Mouse (Mus musculus) inflammation-experienced regulatory T-cells (primary cell): ENCODE data around the gene 4933403O08Rik. TPM values are rescaled to one million over a fixed set of nuclear protein-coding genes. Genes with fewer than 3 reads are reported as not detected.

Source experiments
- polyA plus RNA-seq, 2 experiments: library from polyadenylated mRNA; unstranded; fragments of 100-300 nt; shearing (Covaris generic); gene quantifications; one replicate each; pipeline ENCODE4 v1.2.1; 2017

Gene 4933403O08Rik
- polyA plus RNA-seq: not detected

DNA sequence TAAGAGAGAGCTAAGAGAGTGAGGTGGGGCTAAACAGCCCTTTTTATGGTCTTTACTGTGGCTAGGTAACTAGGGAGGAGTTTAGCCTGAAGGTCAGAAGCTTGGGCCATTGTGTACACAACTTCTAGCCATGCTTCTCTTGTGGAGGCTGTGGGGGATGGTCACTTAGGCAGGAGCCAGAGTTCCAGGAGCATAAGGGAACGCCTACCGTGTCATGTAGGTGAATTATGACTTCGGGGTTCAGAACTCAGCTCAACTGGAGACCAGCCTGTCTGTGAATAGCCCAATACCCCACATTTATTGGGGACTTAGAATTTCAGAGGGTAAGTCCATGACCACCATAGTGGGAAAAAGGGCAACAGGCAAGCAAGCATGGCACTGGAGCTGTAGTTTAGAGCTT is at the start of gene 4933403O08Rik:
TSS of gene 4933403O08Rik (plus strand) at position 301 of the 400 bp plus-strand sequence.

Other genes with a start within 250 kb of the 4933403O08Rik start
- gene Tex16, start 228.0 kb upstream of the 4933403O08Rik start, polyA plus RNA-seq: under 1 TPM in 1 of 2 experiments, not detected in 1; 0.44 TPM
- gene Apool, start 72.3 kb downstream of the 4933403O08Rik start, polyA plus RNA-seq: 10 to 100 TPM; 28.0 to 35.2 TPM
- gene Satl1, start 167.7 kb downstream of the 4933403O08Rik start, polyA plus RNA-seq: under 1 TPM in 1 of 2 experiments, not detected in 1; 0.26 TPM